Mouse (Mus musculus) kidney, postnatal 14 days (tissue): ENCODE measurements around the gene Tmem191c.
"Not testable (repeated sequence)": the region's sequence is repeated elsewhere in the genome, so short reads cannot be mapped to it uniquely, and the experiment has no call there.

Experiments
- DNase-seq: peaks from one replicate; pipeline ENCODE4 v3.0.0; 2022; ENCODE audit warnings: mixed read lengths

Tmem191c gene

DNA sequence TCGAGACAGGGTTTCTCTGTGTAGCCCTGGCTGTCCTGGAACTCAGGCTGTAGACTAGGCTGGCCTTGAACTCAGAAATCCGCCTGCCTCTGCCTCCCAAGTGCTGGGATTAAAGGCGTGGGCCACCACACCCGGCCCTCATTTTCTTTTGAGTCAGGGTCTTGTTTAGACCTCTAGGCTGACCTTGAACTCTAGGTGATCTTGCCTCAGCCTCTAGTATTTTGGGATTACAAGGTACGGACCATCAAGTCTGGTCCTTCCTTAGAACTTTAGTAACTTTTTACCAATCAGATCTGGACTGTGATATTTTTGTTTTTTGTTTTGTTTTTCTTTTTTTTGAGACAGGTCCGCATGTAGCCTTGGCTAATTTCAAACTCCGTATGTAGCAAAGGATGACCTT, at the start of gene Tmem191c:
Tmem191c (plus strand) TSS at position 357 of the 400 bp plus-strand sequence.
- DNase-seq: no peak

DNA sequence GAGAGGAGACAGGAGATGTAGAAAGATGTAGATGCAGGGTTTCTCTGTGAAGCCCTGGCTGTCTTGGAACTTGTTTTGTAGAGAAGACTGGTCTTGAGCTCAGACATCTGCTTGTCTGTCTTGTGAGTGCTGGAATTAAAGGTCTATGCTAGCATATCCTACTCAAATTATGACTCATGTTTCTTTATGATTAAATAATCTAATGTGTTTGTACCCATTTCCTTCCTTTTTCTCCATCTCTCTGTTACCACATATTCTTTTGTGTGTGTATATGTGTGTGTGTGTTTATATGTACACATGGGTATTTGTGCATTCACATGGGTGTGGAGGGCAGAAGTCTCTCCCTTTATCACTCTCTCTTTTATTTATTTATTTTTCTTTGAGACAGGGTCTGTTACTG, 49.4 kb upstream of the Tmem191c start:
- DNase-seq: no peak

DNA sequence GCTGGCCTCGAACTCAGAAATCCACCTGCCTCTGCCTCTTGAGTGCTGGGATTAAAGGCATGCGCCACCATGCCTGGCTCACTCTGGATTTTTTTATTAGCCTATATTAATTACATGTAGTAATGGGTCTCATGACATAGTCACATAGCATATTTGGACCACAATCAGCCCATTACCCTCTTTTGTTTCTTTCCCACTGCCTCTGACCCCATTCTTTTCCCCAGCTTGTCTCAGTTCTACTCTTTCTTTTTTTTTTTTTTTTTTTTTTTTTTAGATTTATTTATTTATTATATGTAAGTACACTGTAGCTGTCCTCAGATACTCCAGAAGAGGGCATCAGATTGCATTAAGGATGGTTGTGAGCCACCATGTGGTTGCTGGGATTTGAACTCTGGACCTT, 44.4 kb upstream of the Tmem191c start:
- not testable (repeated sequence) for DNase-seq

DNA sequence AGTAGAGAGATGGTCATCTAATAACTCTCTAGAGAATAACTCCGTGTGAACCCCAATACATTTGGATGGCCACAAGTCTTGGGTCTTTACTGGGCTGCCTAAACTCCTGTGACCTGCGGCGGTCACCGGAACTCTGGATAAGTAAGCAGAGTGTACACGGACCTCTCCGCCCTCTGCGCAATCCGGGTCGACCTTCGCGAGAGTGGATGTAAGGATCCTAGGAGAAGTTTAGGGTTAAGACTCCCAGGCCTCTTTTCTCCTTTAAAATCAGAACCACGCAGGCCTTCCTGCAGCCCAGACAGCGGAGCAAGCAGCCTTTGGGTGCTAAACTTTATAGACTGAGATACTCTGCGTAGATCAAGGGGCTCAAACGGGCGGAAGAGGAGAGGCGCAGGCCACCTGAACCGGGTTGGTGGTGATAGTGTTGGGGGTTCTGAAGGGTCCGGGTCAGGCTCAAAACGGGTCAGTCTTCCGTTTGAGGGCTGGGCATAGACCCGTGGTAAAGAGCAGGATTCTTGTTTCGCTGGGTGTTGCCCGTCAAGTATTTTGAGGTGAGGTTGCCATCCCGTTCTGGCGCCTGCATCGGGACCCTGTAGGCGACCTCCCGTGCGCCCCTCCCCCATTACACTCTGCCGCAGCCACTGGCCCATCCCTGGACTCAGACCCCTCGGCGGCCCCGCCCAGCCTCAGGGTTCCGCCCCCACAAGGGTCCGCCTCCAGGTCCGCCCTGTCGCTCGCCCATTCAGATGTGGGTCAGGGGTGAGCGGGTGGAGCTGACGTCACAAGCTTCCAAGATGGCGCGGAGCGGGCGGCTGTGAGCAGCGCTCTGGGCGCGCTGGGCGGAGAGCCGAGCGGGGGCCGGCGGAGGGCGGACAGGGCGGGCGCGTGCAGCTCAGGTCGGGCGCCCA, 42.8 kb upstream of the Tmem191c start, which contains the start of gene Hic2:
Hic2 (plus strand) TSS at position 779 of the 908 bp plus-strand sequence.
- peak; percentile 97 for DNase-seq

DNA sequence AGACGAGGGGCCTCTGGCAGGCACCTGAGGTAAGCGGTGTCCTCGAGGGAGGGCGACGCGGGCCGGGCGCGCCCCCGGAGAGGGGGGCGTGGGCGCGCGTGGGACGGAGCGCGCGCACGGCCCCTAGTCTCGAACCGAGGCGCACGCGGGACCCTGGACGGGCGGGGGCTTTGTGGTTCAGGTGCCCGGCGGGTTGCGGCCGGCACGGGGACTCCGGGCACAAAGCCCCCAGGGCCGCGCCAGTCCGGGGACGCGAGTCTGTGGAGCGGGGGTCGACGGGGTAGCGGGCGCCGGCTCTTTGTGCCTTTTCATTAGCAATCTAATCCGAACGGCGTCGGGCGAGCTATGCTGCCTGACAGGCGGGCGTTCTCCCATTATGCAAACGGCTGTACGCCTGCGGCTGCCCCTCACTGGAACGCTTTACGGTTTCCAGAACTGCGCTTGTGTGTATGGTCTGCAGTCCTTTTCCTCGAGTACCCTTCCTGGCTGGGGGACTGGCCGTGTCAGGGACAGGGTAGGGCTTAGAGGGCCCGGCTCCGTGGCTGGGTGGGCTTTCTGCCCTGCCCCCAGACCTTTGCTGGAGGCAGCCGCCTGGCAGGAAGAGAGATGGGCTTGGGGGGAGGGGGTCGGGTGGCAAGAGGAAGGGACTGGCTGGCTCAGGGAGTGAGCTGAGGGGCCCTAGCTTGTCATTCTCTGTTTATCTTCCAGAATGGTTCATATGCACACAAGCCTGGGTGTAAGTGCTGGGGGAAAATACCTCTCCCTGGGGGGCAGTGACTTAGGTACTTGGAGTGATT, 42.0 kb upstream of the Tmem191c start:
- no peak for DNase-seq

DNA sequence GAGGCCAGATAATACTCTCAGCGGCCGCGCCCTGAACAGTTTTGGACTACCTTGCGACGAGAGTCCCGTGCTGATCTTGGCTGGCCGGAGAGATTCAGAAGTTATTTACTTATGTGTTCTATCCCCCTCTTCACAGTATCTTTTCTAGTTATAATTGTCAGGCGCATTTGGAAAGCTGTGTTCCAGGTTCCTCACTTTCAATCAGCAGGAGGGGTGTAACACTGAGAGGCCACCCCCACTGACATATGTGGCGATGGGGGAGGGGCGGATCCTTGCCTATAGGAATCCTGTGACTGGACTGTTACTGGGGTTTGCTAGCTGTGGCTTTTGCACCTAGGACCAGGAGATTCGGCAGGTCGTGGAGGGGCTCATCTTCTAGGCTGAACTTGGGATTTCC, 41.4 kb upstream of the Tmem191c start:
- DNase-seq: no peak

DNA sequence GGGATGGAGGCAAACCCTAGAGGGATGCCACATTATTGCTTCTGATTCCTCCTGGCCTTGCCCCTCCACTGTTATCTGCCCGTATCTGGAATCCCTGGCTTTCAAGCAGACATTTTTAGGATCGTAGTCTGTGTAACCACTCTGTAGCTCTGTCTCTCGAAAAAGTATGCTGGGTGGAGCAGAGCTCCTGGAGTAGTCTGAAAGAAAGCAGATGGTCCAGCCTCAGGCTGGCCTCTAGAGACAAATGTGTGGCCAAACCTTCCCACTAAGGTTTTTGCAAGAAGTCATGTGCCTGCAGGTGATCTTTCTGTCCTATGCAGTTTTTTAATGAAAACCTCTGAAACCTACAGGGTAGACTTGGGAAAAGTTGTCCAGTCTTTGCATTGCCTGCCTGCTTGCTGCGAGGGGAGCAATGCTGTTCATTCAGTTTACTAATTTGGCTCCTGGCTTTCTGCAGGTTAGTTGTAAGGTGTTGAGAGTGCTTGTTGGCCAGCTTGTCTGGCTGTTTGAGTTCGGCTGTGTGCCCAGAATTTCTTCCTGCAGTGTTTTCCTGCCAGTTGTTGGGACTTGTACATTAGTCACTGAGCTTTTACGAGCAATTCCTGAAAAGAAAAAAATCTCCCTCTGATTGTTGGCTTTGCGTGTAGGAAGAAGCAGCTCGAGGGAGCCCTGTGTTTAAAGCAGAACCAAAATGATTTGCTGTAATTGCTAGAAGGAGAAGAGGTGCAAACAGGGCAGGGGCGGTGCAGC, 40.8 kb upstream of the Tmem191c start:
- DNase-seq: peak; percentile 69

DNA sequence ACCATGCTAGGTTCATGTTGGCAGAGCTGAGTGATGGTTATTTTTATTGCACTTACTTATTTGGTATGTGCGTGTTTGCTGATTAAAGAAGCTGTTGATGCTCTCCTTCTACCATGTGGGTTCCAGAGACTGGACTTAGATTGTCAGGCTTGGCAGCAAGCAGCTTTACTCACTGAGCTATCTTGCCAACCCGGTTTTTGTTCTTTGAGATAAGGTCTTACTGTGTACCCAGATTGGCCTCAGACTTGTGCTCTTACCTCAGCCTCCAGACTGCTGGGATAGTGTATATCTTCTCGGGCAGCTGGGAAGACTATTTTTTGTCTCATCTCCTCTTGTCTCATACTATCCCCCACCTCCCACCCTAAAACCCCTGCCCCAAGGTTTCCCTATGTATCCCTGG, 38.2 kb upstream of the Tmem191c start:
- no peak for DNase-seq

DNA sequence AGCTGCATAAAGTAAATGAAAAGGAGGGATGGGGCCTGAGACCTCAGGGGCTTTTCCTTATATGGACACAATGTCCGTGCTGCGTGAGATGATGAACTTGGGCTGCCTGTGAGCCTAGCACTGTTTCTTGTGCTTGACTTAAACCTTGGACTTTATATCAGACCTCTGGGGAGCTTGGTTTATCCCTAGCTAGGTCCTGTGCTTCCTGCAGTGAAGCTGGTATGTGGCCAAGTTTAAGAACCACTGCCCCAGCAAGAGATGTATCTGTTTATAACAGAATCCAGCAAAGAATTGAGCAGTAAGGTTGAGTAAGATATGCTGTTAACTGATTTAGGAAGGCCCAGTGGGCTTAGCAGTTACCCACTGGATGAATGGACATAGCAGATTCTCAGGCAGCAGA, 36.5 kb upstream of the Tmem191c start:
- DNase-seq: peak; percentile 51

DNA sequence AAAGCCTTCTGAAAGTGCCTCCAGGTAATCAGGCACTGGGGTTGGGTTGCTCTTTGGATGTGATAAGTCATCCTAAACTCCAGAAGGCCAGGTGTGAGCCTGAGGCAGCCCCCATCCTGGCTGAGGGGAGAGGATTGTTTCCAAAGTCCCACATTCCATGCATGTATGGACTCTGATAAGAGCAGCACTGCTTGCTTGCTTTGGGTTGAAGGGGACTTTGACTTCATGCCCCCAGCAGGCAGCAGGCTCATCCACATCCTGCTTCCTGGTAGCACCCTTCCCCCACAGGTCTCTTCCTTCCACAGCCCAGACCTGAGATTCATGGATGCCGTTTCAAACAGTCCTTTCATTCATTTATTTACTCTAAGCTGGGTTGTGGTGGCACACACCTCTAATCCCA, 32.1 kb upstream of the Tmem191c start:
- DNase-seq: no peak

DNA sequence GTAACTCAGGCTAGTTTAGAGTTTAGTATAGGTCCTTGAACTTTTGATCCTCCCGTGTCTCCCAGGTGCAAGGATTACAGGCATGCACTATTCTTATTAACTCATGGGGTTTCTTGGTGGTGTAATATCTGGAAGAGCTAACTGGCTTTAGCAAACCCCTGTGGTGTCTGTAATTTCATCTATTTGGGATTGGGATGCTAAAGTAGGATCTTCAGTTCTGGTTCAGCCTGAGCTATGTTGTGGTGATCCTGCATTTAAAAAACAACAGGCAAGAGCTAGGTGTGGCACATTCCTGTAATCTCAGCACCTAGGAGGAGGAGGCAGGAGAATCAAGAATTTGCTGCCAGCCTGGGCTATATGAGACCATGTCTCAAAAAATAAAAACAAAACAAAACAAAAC, 30.9 kb upstream of the Tmem191c start:
- DNase-seq: no peak

DNA sequence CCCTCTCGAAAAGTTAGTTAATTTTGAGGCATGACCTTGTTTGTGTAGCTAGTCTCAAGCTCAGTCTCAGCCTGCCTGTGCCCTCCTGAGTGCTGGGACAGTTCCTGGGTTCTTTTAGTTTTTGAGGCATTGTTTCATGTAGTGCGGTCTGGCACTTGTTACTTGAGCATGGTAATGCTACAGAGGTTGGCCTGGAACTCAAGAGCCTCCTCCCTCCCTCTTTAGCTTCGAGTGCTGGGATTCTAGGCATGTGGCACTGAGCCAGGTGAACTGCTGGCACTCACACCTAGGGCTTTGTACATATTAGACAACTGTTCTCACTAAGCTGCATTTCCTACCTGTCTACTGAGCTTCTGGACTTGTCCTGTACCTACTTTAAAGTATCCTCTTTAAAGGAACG, 28.1 kb upstream of the Tmem191c start:
- DNase-seq: peak; percentile 82

DNA sequence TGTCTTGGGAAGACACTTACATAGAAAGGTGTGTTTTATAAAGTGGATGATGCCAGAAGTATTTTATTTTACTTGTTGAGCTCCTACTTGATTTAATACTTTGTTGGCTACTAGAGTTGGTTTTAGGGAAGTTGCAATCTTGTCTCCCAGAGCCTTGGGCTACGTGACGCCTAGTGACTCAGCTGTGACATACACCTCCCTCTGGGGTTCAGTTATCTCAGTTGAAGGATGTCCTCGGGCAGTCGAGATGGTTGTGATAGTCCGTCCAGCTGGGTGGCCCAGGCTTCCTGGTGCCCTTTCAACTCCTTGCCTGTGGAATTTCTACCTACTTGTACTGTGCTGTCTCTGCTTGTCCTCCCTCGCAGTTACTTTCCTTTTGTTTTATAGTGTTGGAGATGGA, 26.7 kb upstream of the Tmem191c start:
- no peak for DNase-seq

DNA sequence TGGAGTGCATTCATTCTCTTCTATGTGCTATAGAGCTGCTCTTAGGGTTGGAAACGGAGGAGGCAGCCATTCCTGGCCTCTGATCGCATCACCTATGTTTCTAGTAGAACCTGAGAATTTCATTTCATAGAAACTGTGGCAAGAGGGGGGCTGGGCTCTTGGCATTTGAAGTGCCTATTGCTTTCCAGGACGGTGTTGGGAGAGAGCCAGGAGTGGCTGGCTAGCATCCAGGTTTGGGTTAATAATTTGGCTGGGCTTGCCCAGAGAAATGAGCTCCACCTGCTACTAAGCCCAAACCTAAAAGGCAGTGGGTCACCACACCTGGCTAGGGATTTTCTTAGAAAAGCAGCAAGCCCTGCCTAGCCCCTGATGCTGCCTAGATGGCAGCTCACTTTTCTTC, 24.3 kb upstream of the Tmem191c start:
- peak; percentile 93 for DNase-seq

DNA sequence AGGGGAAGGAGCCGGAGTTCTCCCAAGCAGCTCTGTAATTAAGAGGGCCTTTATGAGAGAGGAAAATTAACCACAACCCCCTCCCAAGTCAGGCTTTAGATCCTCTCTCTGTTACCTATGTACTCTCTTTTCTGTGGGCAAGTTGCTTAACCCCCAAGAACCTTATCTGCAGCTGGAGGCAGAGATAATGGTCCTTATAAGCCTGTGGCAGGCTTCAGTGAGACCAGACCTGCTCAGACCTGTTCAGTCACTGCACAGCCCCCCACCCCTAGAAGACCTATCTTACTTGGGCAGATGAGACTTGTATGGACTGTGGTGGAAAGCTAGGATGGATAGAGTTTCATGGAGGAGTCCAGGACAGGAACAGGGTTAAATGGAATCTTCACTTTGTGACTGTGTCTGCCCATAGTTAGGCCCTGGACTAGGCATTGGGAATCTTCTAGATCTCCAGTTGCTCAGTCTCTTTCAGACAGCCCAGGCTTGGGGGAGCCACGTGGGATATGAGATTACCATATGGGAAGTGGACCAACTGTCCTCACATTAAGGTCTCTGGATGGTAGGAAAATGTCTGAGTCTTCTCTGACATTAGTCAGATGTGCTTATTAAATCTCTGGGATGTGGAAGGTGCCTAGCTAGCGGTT, 23.7 kb upstream of the Tmem191c start:
- DNase-seq: no peak

DNA sequence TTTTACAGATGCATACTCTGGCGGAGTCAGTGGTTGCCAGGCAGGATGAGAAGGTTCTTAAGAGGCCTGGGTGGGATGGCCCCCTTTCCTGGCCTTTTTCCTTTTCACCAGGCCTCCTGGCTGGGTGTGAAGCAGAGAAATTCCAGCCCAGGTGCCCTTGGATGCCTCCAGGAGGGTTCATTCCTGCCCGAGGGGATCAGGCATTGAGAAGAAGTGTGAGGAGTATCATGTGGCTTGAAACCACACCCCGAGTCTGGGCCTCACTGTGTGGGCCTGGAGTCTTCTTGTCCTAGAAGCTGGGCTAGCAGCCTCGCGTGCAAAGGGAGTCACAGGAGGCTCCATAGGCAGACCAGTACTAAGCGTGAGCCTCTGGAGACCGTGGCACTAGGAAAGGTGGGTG, 23.0 kb upstream of the Tmem191c start:
- DNase-seq: no peak

DNA sequence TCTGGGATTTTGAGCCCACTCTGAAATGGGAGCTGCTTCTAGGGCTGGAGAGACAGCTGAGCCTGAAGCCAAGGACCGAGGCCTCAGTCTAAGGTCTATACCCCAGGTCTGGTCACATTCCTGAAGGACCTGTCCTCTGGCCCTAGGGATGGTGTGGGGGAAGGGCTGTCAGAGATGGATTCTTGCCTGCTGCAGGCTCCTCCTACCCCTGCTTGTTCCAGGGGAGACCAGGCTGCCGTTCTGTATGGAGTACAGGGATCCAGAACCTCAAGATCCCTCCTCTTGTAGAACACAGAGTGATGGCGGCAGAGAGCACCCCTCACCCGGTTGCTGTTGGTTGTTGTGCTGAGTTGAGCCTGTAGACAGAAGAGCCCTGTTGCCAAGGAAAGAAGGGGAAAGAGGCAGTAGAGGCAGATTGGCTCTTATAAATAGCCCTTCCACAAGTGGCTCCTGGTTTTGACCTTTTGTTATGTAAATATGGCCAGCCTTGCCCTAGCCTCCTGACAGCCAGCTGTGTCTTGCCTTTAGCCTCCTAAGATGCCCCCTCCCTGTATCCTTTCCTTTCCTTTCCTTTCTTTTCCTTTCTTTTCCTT, 21.8 kb upstream of the Tmem191c start:
- no peak for DNase-seq

DNA sequence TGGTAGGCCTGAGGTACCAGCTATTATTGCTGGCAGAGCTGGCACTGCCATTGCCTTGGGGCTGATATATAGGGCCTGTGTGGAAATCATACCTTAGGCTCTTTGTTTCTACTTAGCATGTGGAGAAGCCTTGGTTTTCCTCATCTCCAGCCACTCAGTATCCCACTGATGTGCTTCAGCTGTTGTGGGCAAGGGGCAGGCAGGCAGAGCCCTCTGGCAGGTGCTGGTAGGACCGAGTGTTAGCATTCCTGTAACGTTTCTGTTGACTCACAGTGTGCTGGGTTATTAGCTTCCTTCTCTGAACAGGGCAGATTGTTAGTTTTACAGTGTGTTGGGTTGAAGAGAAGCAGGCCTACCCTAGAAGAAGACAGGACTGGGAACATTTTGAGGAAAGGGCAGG, 20.6 kb upstream of the Tmem191c start:
- DNase-seq: no peak

DNA sequence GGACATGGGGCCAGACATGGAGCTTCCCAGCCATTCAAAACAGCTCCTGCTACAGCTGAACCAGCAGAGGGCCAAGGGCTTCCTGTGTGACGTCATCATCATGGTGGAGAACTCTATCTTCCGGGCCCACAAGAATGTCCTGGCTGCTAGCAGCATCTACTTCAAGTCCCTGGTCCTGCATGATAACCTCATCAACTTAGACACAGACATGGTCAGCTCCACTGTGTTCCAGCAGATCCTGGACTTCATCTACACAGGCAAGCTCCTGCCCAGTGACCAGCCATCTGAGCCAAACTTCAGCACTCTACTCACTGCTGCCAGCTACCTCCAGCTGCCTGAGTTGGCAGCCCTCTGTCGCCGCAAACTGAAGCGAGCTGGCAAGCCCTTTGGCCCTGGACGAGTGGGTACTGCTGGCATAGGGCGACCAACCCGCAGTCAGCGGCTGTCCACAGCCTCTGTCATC, 18.5 kb upstream of the Tmem191c start:
- no peak for DNase-seq

DNA sequence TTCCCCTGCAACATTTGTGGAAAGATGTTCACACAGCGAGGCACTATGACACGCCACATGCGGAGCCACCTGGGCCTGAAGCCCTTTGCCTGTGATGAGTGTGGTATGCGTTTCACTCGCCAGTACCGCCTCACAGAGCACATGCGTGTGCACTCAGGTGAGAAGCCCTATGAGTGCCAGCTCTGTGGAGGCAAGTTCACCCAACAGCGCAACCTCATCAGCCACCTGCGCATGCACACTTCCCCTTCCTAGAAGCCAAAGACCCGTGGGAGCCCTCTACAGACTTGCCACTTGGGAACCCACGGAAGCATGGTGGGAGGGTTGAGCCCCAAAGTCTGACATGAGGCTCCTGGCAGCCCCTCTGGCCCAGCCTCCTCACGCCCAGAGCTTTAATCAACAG, 17.0 kb upstream of the Tmem191c start:
- no peak for DNase-seq

DNA sequence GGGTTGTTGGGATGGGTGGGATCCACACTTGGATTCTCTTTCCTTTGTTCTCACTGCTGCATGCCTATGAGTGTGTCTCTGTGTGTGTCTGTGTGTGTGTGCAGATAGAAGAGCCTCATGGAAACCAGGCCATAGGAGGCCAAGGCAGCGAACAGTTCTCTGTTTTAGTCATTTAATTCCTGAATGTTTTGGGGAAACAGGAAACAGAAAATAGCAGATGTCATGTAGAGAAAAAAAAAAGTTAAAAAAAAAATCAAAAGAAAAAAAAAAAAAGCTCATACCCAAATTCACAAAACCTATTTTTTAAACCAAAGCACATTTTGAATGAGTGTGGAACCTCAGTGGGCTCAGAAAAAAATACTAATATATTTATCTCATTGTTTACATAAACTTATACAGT, 14.5 kb upstream of the Tmem191c start:
- DNase-seq: no peak

DNA sequence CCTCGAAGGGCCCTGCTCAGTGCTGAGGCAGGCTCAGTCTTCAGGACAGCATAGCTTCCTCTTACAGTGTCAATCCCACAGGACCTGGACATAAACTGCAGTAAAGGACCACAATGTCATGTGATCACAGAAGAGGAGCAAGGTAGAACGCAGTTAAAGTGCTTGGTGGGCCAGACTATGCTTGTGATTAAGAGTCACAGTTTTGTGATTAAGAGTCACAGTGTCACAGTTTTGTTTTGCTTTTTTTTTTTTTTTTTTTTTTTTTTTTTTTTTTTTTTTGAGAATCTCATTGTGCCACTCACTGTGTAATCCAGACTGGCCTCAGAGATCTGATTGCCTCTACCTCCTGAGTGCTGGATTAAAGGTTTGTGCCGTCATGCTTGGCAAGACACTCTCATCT, 9.8 kb upstream of the Tmem191c start:
- DNase-seq: no peak
